Mouse (Mus musculus) brain, embryonic 14.5 days (tissue): ENCODE results near the gene H2al1a.

Experiments
- CTCF ChIP-seq: fragments of 200-500 bp; IDR thresholded peaks from 2 replicates; pipeline ENCODE4 v1.5.1; 2012; ENCODE audit warnings: inconsistent platforms, mild to moderate bottlenecking, moderate library complexity, borderline replicate concordance; ENCODE audit not compliant: insufficient read depth, insufficient read length; ENCODE audit errors: extremely low read depth
- POLR2A ChIP-seq: fragments of 200-500 bp; IDR thresholded peaks from 2 replicates; pipeline ENCODE4 v1.6.1; 2012; ENCODE audit warnings: mild to moderate bottlenecking, inconsistent platforms, borderline replicate concordance; ENCODE audit not compliant: poor library complexity, insufficient read depth, insufficient read length, severe bottlenecking; ENCODE audit errors: extremely low read depth

DNA sequence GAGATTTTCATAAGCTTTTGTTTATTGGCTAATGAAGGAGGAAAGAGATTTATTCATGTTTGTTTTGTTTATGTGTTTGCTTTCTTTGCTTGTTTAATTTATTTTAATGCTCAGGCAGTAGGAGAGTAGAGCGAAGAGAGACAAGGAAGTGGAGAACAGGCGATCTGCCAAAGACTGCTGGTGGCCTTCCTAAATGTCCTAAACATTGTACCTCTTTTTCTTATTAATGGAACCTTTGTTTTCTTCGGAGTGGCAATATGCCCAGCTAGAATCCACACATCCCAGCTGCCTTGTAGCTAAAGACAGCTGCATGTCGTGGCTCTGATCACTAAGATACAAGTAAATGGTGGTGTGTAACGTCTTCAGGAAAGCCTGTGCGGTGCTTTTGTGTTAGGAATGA, 22.0 kb upstream of the H2al1a start:
- no peak for TF ChIP-seq CTCF
- TF ChIP-seq POLR2A: no peak
